Mouse (Mus musculus): ENCODE data around the gene Exph5. TPM values are rescaled to one million over a fixed set of nuclear protein-coding genes. Genes with fewer than 3 reads are reported as not detected.

Exph5 gene
- 19.7 TPM for polyA plus RNA-seq (2014; fragmentation: Illumina TruSeq; extraction: RNeasy Lipid Tissue Mini Kit (QIAGEN cat#74804); ENCODE audit: low replicate concordance)

DNA sequence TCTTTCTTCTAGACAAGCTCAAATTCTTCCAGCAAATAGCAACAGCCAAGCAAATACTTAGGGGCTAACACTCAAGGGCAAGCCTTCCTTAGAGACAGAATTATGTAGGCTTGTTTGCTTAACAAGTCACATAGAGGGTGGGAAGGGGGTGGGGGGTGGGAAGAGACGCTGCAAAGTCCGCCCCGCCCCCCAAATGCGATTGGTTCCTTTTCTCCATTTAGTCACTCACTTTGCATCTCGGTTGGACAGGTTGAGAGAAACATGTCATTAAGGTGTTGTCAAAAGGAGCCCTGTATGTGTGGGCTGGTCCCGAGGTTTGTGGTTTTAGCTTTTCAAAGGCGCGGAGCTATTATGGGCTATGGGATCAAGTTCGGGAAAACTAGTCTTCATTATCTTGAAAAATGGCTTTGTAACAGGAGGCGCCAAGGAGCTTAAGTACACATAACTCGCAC is at the start of gene Exph5:
Gene Exph5 (plus strand): TSS at position 402 of the 452 bp plus-strand sequence.

DNA sequence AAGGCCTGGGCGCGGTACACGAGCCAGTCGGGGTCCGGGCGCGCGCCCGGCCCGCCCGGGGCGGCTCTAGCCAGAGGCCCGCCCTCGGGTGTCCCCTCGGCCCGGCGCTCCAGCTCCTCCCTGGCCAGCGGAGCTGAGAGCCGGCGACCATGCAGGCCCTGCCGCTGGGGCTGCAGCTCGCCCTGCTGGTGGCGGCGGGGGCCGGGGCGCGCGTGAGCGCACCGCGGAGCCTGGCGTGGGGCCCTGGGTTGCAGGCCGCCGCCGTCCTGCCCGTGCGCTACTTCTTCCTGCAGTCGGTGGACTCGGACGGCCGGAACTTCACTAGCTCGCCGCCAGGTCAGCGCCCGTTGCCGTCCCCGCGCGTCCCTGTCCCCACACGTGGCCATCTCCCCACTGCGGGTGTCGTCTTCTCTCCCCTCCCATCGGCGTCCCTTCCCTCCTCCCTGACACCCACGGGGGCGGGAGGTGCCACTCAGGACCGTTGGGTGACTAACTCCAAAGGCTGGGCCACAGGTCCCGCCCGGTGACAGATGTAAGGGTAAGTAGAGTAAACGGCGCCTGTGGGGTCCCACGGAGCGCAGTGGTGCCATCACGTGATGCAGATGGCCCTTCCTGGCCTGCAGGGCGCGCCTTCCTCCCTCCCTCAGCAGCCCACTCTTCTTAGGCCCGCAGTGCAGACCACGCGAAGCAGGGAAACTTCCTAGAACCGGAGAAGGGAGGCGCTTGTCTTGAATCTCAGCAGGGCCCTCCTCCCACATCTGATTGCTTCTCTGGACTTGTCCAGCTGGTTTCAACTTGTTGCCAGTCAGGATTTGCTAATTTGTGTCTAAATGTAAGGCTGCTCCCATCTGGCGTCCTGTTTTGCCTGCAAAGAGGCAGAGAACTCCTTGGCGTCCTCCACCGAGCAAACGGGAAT is 82.7 kb downstream of the Exph5 start, which contains the start of gene Kdelc2:
Gene Kdelc2 (plus strand): TSS at position 75 of the 916 bp plus-strand sequence.

GRCm38 (mm10) chr9:53402291-53402711 is 100.8 kb downstream of the Exph5 start, which contains the start of gene 4930550C14Rik:
4930550C14Rik (plus strand) TSS chr9:53402325.

Other genes with a start within 250 kb of the Exph5 start
- gene Ddx10, start 53.6 kb upstream of the Exph5 start, polyA plus RNA-seq (2014; fragmentation: Illumina TruSeq; extraction: RNeasy Lipid Tissue Mini Kit (QIAGEN cat#74804); ENCODE audit: low replicate concordance), result 32.5 TPM
- 16.3 TPM for gene Kdelc2, start 82.4 kb downstream of the Exph5 start, polyA plus RNA-seq (2014; fragmentation: Illumina TruSeq; extraction: RNeasy Lipid Tissue Mini Kit (QIAGEN cat#74804); ENCODE audit: low replicate concordance)
- gene 4930550C14Rik, start 100.7 kb downstream of the Exph5 start, polyA plus RNA-seq (2014; fragmentation: Illumina TruSeq; extraction: RNeasy Lipid Tissue Mini Kit (QIAGEN cat#74804); ENCODE audit: low replicate concordance), result 0.59 TPM
- 5.1 TPM for gene Atm, start 235.1 kb downstream of the Exph5 start, polyA plus RNA-seq (2014; fragmentation: Illumina TruSeq; extraction: RNeasy Lipid Tissue Mini Kit (QIAGEN cat#74804); ENCODE audit: low replicate concordance)
- 17.1 TPM for gene Npat, start 235.4 kb downstream of the Exph5 start, polyA plus RNA-seq (2014; fragmentation: Illumina TruSeq; extraction: RNeasy Lipid Tissue Mini Kit (QIAGEN cat#74804); ENCODE audit: low replicate concordance)